8 mouse cellular contexts compared by ENCODE assay signal in genomic region chr11:115604304-115604696, GRCm38 (mm10). TPM values are rescaled to one million over a fixed set of nuclear protein-coding genes. Genes with fewer than 3 reads are reported as not detected.
DNase-seq lines count a peak whose midpoint lies in the region; ATAC-seq and TF ChIP-seq lines count a peak whose summit lies in the region.

No protein-coding gene starts in this region.

- H3K27me3 ChIP-seq in testis, adult 2 months (ENCODE audit: control insufficient read depth, insufficient read depth, low read length): no peaks in the 10 kb centered on the region
- no peaks in the 10 kb centered on the region for H3K27me3 ChIP-seq in limb, embryonic 11.5 days (ENCODE audit: control insufficient read depth, insufficient read depth, low read length)
- H3K27me3 ChIP-seq in neural tube, embryonic 13.5 days: no peaks in the 10 kb centered on the region

- peak overlapping the region; percentile 96 for H3K9ac ChIP-seq in limb, embryonic 11.5 days (ENCODE audit: low read length)
- peak overlapping the region; percentile 90 for H3K9ac ChIP-seq in neural tube, embryonic 13.5 days

- TF ChIP-seq CTCF in testis, adult 2 months (IDR thresholded peaks at IDR 0.05; ENCODE audit: control insufficient read depth, insufficient read depth, insufficient replicate concordance, low read depth, low read length): no peak

- H3K27ac ChIP-seq in testis, adult 2 months (ENCODE audit: control insufficient read depth, insufficient read depth, low read depth, low read length): peak overlapping the region; percentile 98
- peak overlapping the region; percentile 63; the same call in 1 of the 2 replicates for H3K27ac ChIP-seq in limb, embryonic 11.5 days (replicated peaks; ENCODE audit: low read depth, low read length)
- peak overlapping the region; percentile 95 for H3K27ac ChIP-seq in neural tube, embryonic 13.5 days (replicated peaks)

- H3K36me3 ChIP-seq in testis, adult 2 months (ENCODE audit: control insufficient read depth, insufficient read depth, low read length): peaks cover 1% of the 10 kb centered on the region; the same call in 1 of the 2 replicates
- peaks cover 25% of the 10 kb centered on the region for H3K36me3 ChIP-seq in limb, embryonic 11.5 days (ENCODE audit: control insufficient read depth, insufficient read depth, low read length)
- peaks cover 51% of the 10 kb centered on the region for H3K36me3 ChIP-seq in neural tube, embryonic 13.5 days

- intact Hi-C loops in left cerebral cortex, postnatal 10 days (cut with DNase I): no loop called here

- peak overlapping the region; percentile 92 for H3K4me2 ChIP-seq in limb, embryonic 11.5 days (ENCODE audit: low read depth, severe bottlenecking)
- H3K4me2 ChIP-seq in neural tube, embryonic 13.5 days: peak overlapping the region; percentile 97

- no peaks in the 10 kb centered on the region for H3K9me3 ChIP-seq in limb, embryonic 11.5 days (ENCODE audit: control insufficient read depth, low read length)
- H3K9me3 ChIP-seq in neural tube, embryonic 13.5 days: no peaks in the 10 kb centered on the region

- ATAC-seq in limb, embryonic 11.5 days (ENCODE audit: insufficient number of reproducible peaks, low FRiP score, low TSS enrichment, low read depth): peak; percentile 10; the same call in 1 of the 2 replicates
- no peak; the same call in 1 of the 2 replicates for ATAC-seq in neural tube, embryonic 13.5 days (ENCODE audit: low read depth)
- no peak; the same call in 1 of the 2 replicates for ATAC-seq in frontal cortex, adult (ENCODE audit: low TSS enrichment)

- peaks cover 2% of the 10 kb centered on the region for H3K4me1 ChIP-seq in testis, adult 2 months (ENCODE audit: control insufficient read depth, insufficient read depth, low read length)
- H3K4me1 ChIP-seq in limb, embryonic 11.5 days (ENCODE audit: control insufficient read depth, insufficient read depth, low read length): peaks cover 15% of the 10 kb centered on the region; the same call in 1 of the 2 replicates
- H3K4me1 ChIP-seq in neural tube, embryonic 13.5 days (replicated peaks): peaks cover 40% of the 10 kb centered on the region

- TF ChIP-seq POLR2A in testis, adult 2 months (IDR thresholded peaks at IDR 0.05; ENCODE audit: control insufficient read depth, low read depth, low read length): no peak; the same call in 1 of the 2 replicates

- H3K4me3 ChIP-seq in testis, adult 2 months (ENCODE audit: control insufficient read depth, low read depth, low read length): peak overlapping the region; percentile 87
- H3K4me3 ChIP-seq in limb, embryonic 11.5 days (ENCODE audit: low read depth, low read length): peak overlapping the region; percentile 100
- peak overlapping the region; percentile 95 for H3K4me3 ChIP-seq in neural tube, embryonic 13.5 days

- under 1% methylated on average over 26 of the region's 26 CpGs for WGBS in limb, embryonic 11.5 days
- 0% methylated on average over 26 of the region's 26 CpGs for WGBS in neural tube, embryonic 13.5 days

- peak; percentile 59 for DNase-seq in cerebellum, adult 9-11 months
- DNase-seq in cerebellum, postnatal 4 days (ENCODE audit: low spot score in 2 of 2): no peak
- DNase-seq in testis, postnatal 14 days (ENCODE audit: low spot score): no peak
- no peak for DNase-seq in limb, embryonic 11.5 days (ENCODE audit: low spot score)
- DNase-seq in left cerebral cortex, postnatal 10 days (ENCODE audit: extremely low spot score in 1 of 2, low spot score in 2 of 2): no peak

RNA-seq across cellular contexts. Expression of gene Gga3, which starts 0.4 kb away (rescaled TPM):
- polyA plus RNA-seq in testis, adult 2 months (2012; rRNA removed): 19.8 and 21.1 TPM in 2 replicates
- 21.3 and 26.5 TPM in 2 replicates for polyA plus RNA-seq in limb, embryonic 11.5 days (2014; fragmentation: Nextera tagmentation; extraction: Ambion mirVana)
- polyA plus RNA-seq in neural tube, embryonic 13.5 days (2015; fragmentation: Nextera tagmentation; extraction: Ambion mirVana): 36.1 and 36.4 TPM in 2 replicates
- 10 to 100 TPM; 51.4 to 65.1 TPM for total RNA-seq in left cerebral cortex, postnatal 10 days (2021)

RNA-seq across cellular contexts. Expression of gene Mrps7, which starts 0.6 kb away (rescaled TPM):
- 9.3 and 10.9 TPM in 2 replicates for polyA plus RNA-seq in testis, adult 2 months (2012; rRNA removed)
- polyA plus RNA-seq in limb, embryonic 11.5 days (2014; fragmentation: Nextera tagmentation; extraction: Ambion mirVana): 111 and 122 TPM in 2 replicates
- polyA plus RNA-seq in neural tube, embryonic 13.5 days (2015; fragmentation: Nextera tagmentation; extraction: Ambion mirVana): 73.9 and 91.8 TPM in 2 replicates
- 10 to 100 TPM; 52.7 to 58.7 TPM for total RNA-seq in left cerebral cortex, postnatal 10 days (2021)

RNA-seq across cellular contexts. Expression of gene Mif4gd, which starts 8.5 kb away (rescaled TPM):
- polyA plus RNA-seq in testis, adult 2 months (2012; rRNA removed): 383 and 445 TPM in 2 replicates
- polyA plus RNA-seq in limb, embryonic 11.5 days (2014; fragmentation: Nextera tagmentation; extraction: Ambion mirVana): 18.0 and 19.3 TPM in 2 replicates
- 12.0 and 12.5 TPM in 2 replicates for polyA plus RNA-seq in neural tube, embryonic 13.5 days (2015; fragmentation: Nextera tagmentation; extraction: Ambion mirVana)
- 10 to 100 TPM; 14.4 to 14.6 TPM for total RNA-seq in left cerebral cortex, postnatal 10 days (2021)

RNA-seq across cellular contexts. Expression of gene Slc25a19, which starts 23.8 kb away (rescaled TPM):
- 33.7 and 35.8 TPM in 2 replicates for polyA plus RNA-seq in testis, adult 2 months (2012; rRNA removed)
- 30.3 and 32.6 TPM in 2 replicates for polyA plus RNA-seq in limb, embryonic 11.5 days (2014; fragmentation: Nextera tagmentation; extraction: Ambion mirVana)
- 33.0 and 37.5 TPM in 2 replicates for polyA plus RNA-seq in neural tube, embryonic 13.5 days (2015; fragmentation: Nextera tagmentation; extraction: Ambion mirVana)
- total RNA-seq in left cerebral cortex, postnatal 10 days (2021): 10 to 100 TPM; 55.0 to 59.7 TPM

RNA-seq across cellular contexts. Expression of gene Nup85, which starts 40.1 kb away (rescaled TPM):
- polyA plus RNA-seq in testis, adult 2 months (2012; rRNA removed): 36.3 and 42.6 TPM in 2 replicates
- polyA plus RNA-seq in limb, embryonic 11.5 days (2014; fragmentation: Nextera tagmentation; extraction: Ambion mirVana): 213 and 220 TPM in 2 replicates
- 99.8 and 119 TPM in 2 replicates for polyA plus RNA-seq in neural tube, embryonic 13.5 days (2015; fragmentation: Nextera tagmentation; extraction: Ambion mirVana)
- 10 to 100 TPM; 43.9 to 51.2 TPM for total RNA-seq in left cerebral cortex, postnatal 10 days (2021)

Comparison
In these comparisons a context has a peak if more than half of its experiments do, and no peak if none do; other contexts are left out.
1. RNA of gene Mif4gd, which starts 8.5 kb away (polyA plus RNA-seq): 383 to 445 TPM in testis, adult 2 months; 18.0 to 19.3 TPM in limb, embryonic 11.5 days and 12.0 to 12.5 TPM in neural tube, embryonic 13.5 days; every median in the first group is over 10 times any median in the second.
2. Peak in every context shown above with its lines, with median percentiles within 50 percentile points of each other: H3K27ac ChIP-seq and H3K4me3 ChIP-seq.